Mouse (Mus musculus) midbrain, embryonic 10.5 days (tissue): ENCODE measurements around the gene Kcnc4. TPM values are rescaled to one million over a fixed set of nuclear protein-coding genes. Genes with fewer than 3 reads are reported as not detected.

Source experiments
- DNase-seq: peaks from one replicate; pipeline ENCODE4 v3.0.0-alpha.2; 2017; ENCODE audit warnings: low spot score
- H3K27ac ChIP-seq: fragments of 300-500 bp; sonication (generic); replicated peaks from 2 replicates; pipeline ENCODE4 v1.5.1; 2016; ENCODE audit warnings: mild to moderate bottlenecking
- H3K27me3 ChIP-seq: fragments of 300-500 bp; sonication (generic); 2 replicates; pipeline ENCODE4 v1.6.1; 2016; ENCODE audit warnings: low read depth, mild to moderate bottlenecking; ENCODE audit not compliant: poor library complexity, severe bottlenecking
- H3K36me3 ChIP-seq: fragments of 300-500 bp; sonication (generic); 2 replicates; pipeline ENCODE4 v1.6.1; 2016; ENCODE audit warnings: mild to moderate bottlenecking, moderate library complexity
- H3K4me1 ChIP-seq: fragments of 300-500 bp; sonication (generic); 2 replicates; pipeline ENCODE4 v1.6.1; 2016
- H3K4me3 ChIP-seq: fragments of 300-500 bp; sonication (generic); 2 replicates; pipeline ENCODE4 v1.5.1; 2016; ENCODE audit warnings: mild to moderate bottlenecking, moderate library complexity
- H3K9me3 ChIP-seq: fragments of 300-500 bp; sonication (generic); replicated peaks from 2 replicates; pipeline ENCODE4 v1.6.1; 2016; ENCODE audit warnings: mild to moderate bottlenecking
- WGBS: fragments of 180-500 bp; shearing (Covaris S2); methylation state at CpG from one replicate; pipeline ENCODE4 v1.1.7; 2016; 5-methylcytosine and 5-hydroxymethylcytosine counted together
- polyA plus RNA-seq: library from polyadenylated mRNA; unstranded; fragments of >200 nt; fragmentation: Nextera tagmentation; extraction: Ambion mirVana; gene quantifications from 2 replicates; pipeline ENCODE4 v1.2.1, GENCODE M21; 2016

Gene Kcnc4
- 0.10 TPM in 1 of 2 replicates, not detected in the other for polyA plus RNA-seq

GRCm38 (mm10) chr3:107459196-107459772, at the start of gene Kcnc4:
TSS of gene Kcnc4 (minus strand) at chr3:107459552.
- Histone ChIP-seq H3K27me3 (peaks cover 97% of the 10 kb centered on the region), H3K4me3 (peak within 1 kb of the TSS; percentile 71), H3K27ac (no peak within 1 kb of the TSS), H3K4me1 (peaks cover 25% of the 10 kb centered on the region), H3K9me3 (no peaks in the 10 kb centered on the region), H3K36me3 (no peaks in the 10 kb centered on the region)
- DNase-seq = peak; percentile 60
- WGBS = under 1% methylated on average over 68 of the region's 68 CpGs

- H3K27me3 ChIP-seq = peaks cover 38% of the 10 kb centered on the region
- peaks cover 29% of the 10 kb centered on the region for H3K4me1 ChIP-seq
- H3K27ac ChIP-seq = no peak overlapping the region
- DNase-seq = no peak
- no peak overlapping the region for H3K4me3 ChIP-seq
- H3K36me3 ChIP-seq = no peaks in the 10 kb centered on the region
- WGBS = 80% methylated on average over 8 of the region's 8 CpGs
- H3K9me3 ChIP-seq = no peaks in the 10 kb centered on the region
Measured at GRCm38 (mm10) chr3:107508696-107509095, 49.3 kb upstream of the Kcnc4 start.

DNA sequence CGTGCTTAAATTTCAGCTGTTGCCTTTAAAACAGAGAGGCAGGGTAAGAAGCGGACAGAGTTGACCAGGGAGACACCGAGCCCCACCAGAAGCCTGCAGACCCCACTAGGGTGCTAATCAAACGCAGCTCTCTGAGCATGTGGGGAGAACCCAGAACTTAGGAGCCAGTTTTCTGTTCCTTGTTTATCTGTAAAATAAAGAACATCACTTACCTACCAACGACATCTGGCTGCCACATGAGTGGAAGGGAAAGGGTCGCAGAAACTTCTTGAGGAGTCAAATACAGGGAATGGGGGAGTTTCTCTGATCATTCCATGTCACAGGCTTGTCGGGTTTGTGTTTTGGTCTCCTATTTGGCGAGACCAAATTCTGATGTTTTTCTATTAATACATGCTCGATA, 48.6 kb upstream of the Kcnc4 start:
- H3K4me3 ChIP-seq = no peak overlapping the region
- no peak overlapping the region for H3K27ac ChIP-seq
- 78% methylated on average over 9 of the region's 9 CpGs for whole genome bisulfite sequencing
- peaks cover 29% of the 10 kb centered on the region for H3K4me1 ChIP-seq
- no peak for DNase-seq
- peaks cover 34% of the 10 kb centered on the region for H3K27me3 ChIP-seq
- H3K9me3 ChIP-seq = no peaks in the 10 kb centered on the region
- no peaks in the 10 kb centered on the region for H3K36me3 ChIP-seq

DNA sequence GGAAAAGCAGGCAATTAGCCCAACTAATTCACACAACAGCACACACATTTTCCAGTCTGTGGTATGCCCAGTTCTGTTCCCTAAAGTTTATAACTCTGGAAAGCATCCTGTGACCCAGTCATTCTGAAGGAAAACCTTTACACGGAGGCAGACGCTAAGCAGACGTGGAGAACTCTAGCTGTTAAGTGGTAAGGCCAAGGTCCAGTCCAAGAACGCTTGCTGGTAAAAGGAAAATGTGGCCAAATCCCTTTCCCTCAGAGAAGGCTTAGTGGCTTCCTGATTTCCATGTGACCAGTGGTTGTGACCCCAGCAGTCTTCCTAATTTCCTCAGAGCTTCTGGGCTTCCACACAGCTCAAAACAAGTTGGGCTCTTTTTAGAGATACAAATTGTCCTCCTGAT, 47.2 kb upstream of the Kcnc4 start:
- H3K4me3 ChIP-seq = no peak overlapping the region
- H3K27ac ChIP-seq = no peak overlapping the region; the same call in 1 of the 2 replicates
- peaks cover 25% of the 10 kb centered on the region for H3K27me3 ChIP-seq
- WGBS = 68% methylated on average over 4 of the region's 4 CpGs
- no peak for DNase-seq
- no peaks in the 10 kb centered on the region for H3K9me3 ChIP-seq
- peaks cover 29% of the 10 kb centered on the region for H3K4me1 ChIP-seq
- H3K36me3 ChIP-seq = no peaks in the 10 kb centered on the region

DNA sequence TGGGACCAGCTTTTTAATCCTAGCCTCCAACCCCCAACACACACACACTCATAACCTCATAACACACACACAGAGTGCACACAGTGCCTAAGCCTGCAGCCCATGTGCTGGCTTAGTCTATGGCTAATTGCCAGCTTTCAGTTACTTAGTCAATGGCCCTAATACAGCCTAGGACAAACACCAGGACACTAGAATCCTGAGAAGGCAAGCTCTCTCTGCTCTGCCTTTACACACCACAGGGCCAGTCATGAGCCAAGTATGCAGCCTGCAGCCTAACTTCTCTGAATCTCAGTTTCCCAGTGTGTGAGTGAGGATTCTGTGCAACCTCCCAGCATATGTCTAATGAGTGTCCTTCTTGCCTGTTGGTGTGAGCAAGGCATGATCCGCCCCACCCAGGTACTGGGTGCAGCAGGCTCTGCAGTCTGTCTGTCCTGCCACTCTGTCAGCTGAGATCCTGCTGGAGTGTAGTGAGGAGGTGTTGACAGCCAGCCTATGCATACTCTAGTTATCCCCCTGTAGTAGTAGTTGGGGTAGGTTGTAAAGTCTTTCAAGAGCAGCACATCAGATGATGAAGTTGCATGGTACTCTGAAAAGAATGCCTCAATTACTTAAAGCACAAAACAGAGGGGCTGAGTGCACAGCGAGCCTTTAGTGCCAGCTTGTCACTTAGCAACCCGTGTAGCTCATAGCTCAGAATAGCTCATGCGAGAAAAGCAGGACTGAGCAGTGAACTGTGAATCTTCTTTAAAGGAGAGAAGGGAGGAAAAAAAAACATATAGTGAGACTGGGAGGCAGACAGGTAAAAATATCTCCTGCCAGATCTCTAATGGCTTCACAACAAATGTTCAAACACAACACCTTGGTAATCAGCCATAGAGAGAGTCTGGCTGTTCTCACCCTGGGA, 46.4 kb upstream of the Kcnc4 start:
- H3K4me1 ChIP-seq = peaks cover 29% of the 10 kb centered on the region
- H3K4me3 ChIP-seq = no peak overlapping the region
- no peaks in the 10 kb centered on the region for H3K36me3 ChIP-seq
- H3K27me3 ChIP-seq = peaks cover 25% of the 10 kb centered on the region
- 24% methylated on average over 4 of the region's 4 CpGs for WGBS
- H3K9me3 ChIP-seq = no peaks in the 10 kb centered on the region
- peak; percentile 31 for DNase-seq
- peak overlapping the region; percentile 67 for H3K27ac ChIP-seq

DNA sequence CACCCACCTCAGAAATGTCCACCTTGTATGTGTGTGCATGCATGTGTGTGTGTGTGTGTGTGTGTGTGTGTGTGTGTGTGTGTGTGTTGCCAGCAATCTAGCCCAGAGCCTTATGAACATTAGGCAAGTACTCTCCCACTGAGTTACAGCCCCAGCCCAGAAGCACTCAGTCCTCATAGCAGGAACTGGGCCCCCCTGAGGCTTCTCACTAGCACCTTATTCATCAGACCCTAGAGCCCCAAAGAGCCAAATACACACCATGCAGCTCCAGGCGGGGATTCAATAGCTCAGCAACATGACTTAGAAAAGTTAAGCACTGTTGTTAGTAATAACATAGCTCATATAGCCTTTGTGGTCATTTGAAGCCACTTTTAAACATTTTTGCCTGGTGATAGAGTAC, 45.2 kb upstream of the Kcnc4 start:
- no peak overlapping the region for H3K4me3 ChIP-seq
- peaks cover 25% of the 10 kb centered on the region for H3K27me3 ChIP-seq
- no peak overlapping the region for H3K27ac ChIP-seq
- H3K4me1 ChIP-seq = peaks cover 24% of the 10 kb centered on the region
- WGBS = 76% methylated on average over 1 of the region's 1 CpGs
- no peak for DNase-seq
- H3K36me3 ChIP-seq = peaks cover 9% of the 10 kb centered on the region
- peaks cover 11% of the 10 kb centered on the region for H3K9me3 ChIP-seq

DNA sequence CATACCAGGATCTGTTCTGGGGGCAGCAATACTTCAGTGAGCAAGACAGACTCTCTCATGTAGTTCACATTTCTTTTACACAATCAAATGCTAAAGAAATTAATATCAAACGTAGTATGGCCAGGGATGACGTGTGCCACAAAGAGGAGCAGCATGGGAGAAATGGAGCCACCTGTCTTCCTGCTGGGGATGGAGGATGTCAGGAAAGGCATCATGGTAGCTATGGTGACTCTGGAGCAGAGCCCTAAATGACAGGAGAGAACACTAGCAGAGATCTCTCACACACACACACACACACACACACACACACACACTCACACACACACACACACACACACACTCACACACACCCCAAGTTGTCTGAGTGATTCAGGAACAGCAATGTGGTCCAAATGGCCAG, 44.4 kb upstream of the Kcnc4 start:
- Histone ChIP-seq H3K27ac (no peak overlapping the region), H3K4me1 (peaks cover 20% of the 10 kb centered on the region), H3K4me3 (no peak overlapping the region), H3K36me3 (peaks cover 9% of the 10 kb centered on the region), H3K9me3 (peaks cover 11% of the 10 kb centered on the region), H3K27me3 (peaks cover 25% of the 10 kb centered on the region)
- DNase-seq = no peak
- 83% methylated on average over 2 of the region's 2 CpGs for WGBS

DNA sequence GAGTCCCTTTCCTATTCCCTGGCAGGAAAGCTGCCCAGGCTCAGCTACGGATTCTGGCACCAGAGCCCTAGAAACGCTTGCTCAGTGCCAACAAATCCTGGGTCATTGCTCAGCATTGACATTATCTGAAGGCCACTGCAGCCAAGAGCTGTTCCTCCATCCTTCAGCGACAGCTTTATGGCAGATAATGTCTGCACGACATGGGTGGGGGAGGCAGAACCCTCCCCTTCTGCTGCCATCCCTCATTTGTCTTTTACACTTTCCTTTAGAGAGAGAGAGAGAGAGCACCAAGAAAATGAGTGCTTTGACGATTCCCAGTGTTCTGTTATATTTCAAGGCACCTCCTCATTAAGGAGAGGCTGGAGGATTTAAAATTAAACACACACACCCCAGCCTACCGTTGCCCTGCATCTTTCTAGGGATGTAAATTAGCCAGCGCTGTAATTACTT, 42.4 kb upstream of the Kcnc4 start:
- no peak overlapping the region for H3K27ac ChIP-seq
- peaks cover 16% of the 10 kb centered on the region for H3K27me3 ChIP-seq
- no peak overlapping the region for H3K4me3 ChIP-seq
- H3K4me1 ChIP-seq = peaks cover 18% of the 10 kb centered on the region
- 82% methylated on average over 7 of the region's 7 CpGs for WGBS
- no peak for DNase-seq
- peaks cover 9% of the 10 kb centered on the region for H3K36me3 ChIP-seq
- H3K9me3 ChIP-seq = peaks cover 11% of the 10 kb centered on the region

DNA sequence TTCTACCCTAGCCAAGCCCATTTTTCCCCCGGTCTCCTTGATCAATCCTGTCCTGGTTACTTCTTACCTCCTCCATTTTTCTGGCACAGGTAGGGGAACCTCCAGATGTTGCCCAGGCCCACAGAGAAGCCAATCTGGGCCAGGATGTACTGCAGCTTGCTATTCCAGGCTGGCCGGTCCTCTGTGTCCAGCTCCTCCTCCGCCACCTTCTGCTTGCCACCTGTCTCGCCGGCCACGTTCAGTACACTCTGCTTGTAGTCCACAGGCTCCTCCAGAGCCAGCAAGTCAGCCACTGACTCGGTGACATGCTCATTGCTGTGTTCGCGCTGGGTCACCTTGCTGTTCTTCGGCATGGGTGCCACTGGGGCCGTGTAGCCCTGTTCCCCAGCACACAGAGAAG, 40.9 kb upstream of the Kcnc4 start:
- Histone ChIP-seq H3K27ac (no peak overlapping the region), H3K27me3 (peaks cover 16% of the 10 kb centered on the region), H3K36me3 (peaks cover 9% of the 10 kb centered on the region), H3K4me3 (no peak overlapping the region), H3K4me1 (peaks cover 4% of the 10 kb centered on the region), H3K9me3 (peaks cover 11% of the 10 kb centered on the region)
- WGBS = 92% methylated on average over 11 of the region's 11 CpGs
- no peak for DNase-seq

DNA sequence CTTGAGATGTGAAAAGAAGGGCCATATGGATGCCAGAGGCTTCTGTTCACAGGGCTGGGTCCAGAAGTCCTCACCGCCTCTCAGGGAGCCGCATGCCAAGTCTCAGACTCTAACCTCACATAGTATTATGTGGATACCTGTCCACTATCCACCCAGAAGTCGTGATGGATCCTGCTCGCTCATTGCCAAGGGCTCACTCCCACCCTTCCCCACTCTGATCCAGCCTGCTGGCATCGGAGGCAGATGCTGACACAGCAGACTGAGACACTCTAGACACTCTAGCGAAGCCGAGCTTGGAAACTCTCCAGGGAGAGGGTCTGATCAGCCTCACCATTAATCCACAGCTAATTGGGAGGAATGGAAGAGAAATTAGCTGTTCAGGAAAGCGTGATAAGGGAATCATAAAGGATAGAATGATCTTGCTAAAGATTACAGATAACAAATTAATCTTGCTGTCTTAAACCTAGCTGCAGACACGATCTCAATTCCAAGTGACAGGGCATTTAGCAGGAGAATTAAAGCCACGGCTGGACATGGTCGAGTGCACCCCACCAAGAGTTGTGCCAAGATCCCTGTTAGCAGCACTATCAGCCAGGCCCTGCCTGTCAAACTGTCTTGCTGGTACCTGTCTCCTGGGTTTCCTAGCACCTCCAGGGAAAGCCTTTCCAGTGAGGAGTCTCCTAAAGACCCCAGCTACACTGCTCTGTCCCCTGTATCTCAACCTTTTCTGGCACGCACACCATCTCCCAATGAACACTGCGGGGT, 36.9 kb upstream of the Kcnc4 start:
- Histone ChIP-seq H3K4me3 (no peak overlapping the region), H3K27me3 (no peaks in the 10 kb centered on the region; the same call in 1 of the 2 replicates), H3K36me3 (peaks cover 9% of the 10 kb centered on the region), H3K27ac (no peak overlapping the region), H3K4me1 (no peaks in the 10 kb centered on the region), H3K9me3 (peaks cover 11% of the 10 kb centered on the region)
- WGBS = 81% methylated on average over 13 of the region's 13 CpGs
- no peak for DNase-seq

- DNase-seq = no peak
- no peaks in the 10 kb centered on the region; the same call in 1 of the 2 replicates for H3K27me3 ChIP-seq
- WGBS = 96% methylated on average over 6 of the region's 6 CpGs
Measured at GRCm38 (mm10) chr3:107495524-107495923, 36.2 kb upstream of the Kcnc4 start.

DNA sequence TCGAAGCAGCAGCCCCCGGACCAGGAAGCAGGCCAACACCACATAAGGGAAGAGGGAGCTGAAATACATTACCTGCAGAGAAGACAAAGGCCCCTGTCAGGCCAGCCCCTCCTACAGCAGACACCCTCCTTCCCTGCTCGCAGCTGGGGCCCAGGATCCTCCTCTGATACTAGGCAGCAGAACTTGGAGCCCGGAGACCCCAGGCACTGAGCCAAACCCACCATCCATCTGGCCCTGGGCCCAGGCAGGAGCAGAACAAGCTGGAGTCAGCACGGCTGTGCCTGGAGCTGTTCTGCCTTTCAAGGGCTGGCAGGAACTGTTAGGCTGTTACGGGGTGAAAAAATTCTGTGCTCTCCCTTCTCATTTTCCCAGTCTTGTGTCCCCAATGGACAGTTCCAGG, 32.1 kb upstream of the Kcnc4 start:
- WGBS = 72% methylated on average over 6 of the region's 6 CpGs
- Histone ChIP-seq H3K36me3 (no peaks in the 10 kb centered on the region), H3K27ac (no peak overlapping the region)

More at GRCm38 (mm10) chr3:107495524-107495923, 36.2 kb upstream of the Kcnc4 start:
- Histone ChIP-seq H3K9me3 (peaks cover 10% of the 10 kb centered on the region), H3K4me3 (no peak overlapping the region), H3K4me1 (no peaks in the 10 kb centered on the region), H3K27ac (no peak overlapping the region), H3K36me3 (peaks cover 9% of the 10 kb centered on the region)

More for the DNA sequence above, 32.1 kb upstream of the Kcnc4 start:
- no peak overlapping the region for H3K4me3 ChIP-seq
- H3K4me1 ChIP-seq = no peaks in the 10 kb centered on the region
- DNase-seq = no peak
- H3K27me3 ChIP-seq = no peaks in the 10 kb centered on the region; the same call in 1 of the 2 replicates
- no peaks in the 10 kb centered on the region for H3K9me3 ChIP-seq
